Mouse (Mus musculus) cortical plate, adult 2 months (tissue): ENCODE data around the gene Ptprn2. TPM values are rescaled to one million over a fixed set of nuclear protein-coding genes. Genes with fewer than 3 reads are reported as not detected.

Source experiments
- H3K27ac ChIP-seq: fragments of 200-500 bp; 2 replicates; pipeline ENCODE4 v1.5.1; 2012; ENCODE audit warnings: low read length, control low read depth, inconsistent platforms; ENCODE audit not compliant: insufficient read depth
- H3K4me1 ChIP-seq: fragments of 200-500 bp; 2 replicates; pipeline ENCODE4 v1.6.1; 2011; ENCODE audit warnings: low read length; ENCODE audit not compliant: control insufficient read depth, insufficient read depth
- H3K4me3 ChIP-seq: fragments of 200-500 bp; 2 replicates; pipeline ENCODE4 v1.5.1; 2011; ENCODE audit warnings: mild to moderate bottlenecking, low read length, control low read depth; ENCODE audit not compliant: insufficient read depth
- CTCF ChIP-seq: fragments of 200-500 bp; IDR thresholded peaks from 2 replicates; pipeline ENCODE4 v1.5.1; 2011; ENCODE audit warnings: mild to moderate bottlenecking, control low read depth, low read length; ENCODE audit not compliant: insufficient read depth; ENCODE audit errors: extremely low read depth
- POLR2A ChIP-seq: fragments of 200-500 bp; IDR thresholded peaks from 2 replicates; pipeline ENCODE4 v1.6.1; 2011; ENCODE audit warnings: mild to moderate bottlenecking, low read length, control low read depth; ENCODE audit not compliant: insufficient read depth; ENCODE audit errors: extremely low read depth
- polyA plus RNA-seq: library from polyadenylated mRNA; depleted of rRNA; stranded (reverse); fragments of >200 nt; gene quantifications from 2 replicates; pipeline ENCODE4 v1.2.3, GENCODE M21; 2012

Gene Ptprn2
- polyA plus RNA-seq, 1 experiment, result 165 TPM

DNA sequence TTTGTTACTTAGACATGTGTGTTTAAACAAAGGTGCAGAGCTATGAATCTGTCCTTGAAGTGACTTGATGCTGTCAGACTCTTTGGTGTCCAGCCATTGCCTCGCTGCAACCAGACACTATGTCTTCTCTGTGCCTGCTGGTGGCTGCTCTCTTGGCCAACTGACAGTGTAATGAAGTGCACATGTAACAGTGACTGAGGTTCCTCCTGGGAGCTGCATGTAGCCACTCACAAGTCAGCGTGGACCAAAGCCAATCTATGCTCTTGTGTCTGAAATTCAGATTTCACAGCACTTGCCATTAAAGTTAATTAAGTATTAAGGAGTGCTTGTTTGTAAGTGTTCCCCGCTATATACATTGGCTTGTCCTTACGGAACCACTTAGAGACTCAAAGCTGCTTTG is 537.7 kb downstream of the Ptprn2 start:
- Histone ChIP-seq H3K27ac (no peak overlapping the region), H3K4me1 (peaks cover 9% of the 10 kb centered on the region), H3K4me3 (no peak overlapping the region)
- no peak for TF ChIP-seq POLR2A
- TF ChIP-seq CTCF, result no peak

DNA sequence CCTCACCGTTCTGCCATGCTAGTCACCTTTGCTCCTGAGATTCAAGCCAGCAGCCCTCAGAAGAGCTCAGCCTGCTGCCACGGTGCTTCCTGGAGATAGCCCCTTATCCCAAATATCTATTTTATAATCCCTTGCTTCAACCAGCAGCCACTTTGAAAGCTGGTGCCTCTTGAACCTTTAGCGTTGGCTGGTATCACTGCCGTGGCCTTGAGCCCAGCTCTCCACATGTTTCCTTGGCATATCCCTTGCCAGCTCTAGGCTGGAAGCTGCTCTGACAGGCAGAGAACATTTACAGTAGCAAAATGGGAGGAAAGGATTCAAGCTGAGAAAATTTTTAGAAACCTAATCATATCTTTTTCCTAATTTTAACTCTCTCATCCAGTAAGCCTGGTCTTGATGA is 539.4 kb downstream of the Ptprn2 start:
- TF ChIP-seq POLR2A (no peak), CTCF (no peak)
- no peak overlapping the region for H3K4me3 ChIP-seq
- H3K4me1 ChIP-seq, result peaks cover 13% of the 10 kb centered on the region
- peak overlapping the region; percentile 32 for H3K27ac ChIP-seq

- H3K27ac ChIP-seq, result no peak overlapping the region
- TF ChIP-seq CTCF, result no peak
- no peak for TF ChIP-seq POLR2A
- H3K4me3 ChIP-seq, result no peak overlapping the region
- H3K4me1 ChIP-seq, result peaks cover 13% of the 10 kb centered on the region
These were observed 540.2 kb downstream of the Ptprn2 start for GRCm38 (mm10) chr12:117025676-117026075.

DNA sequence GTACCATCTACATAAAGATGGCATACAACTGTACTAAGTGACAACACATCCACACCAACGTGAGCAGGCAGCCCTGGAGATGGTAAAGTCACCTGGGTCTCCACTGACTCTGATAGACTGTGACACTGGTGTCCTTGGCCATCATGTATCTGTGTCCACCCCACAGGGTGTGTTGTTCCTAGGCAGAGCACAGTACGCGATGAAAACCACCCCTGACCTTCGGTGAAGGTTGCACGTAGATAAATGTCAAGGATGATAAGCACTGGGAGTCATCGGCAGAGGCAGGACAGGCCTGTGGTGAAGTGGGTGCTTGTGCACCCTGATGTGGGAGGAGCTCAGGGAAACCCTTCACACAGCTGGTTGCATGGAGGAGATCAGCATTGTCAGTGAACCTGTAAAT is 541.8 kb downstream of the Ptprn2 start:
- TF ChIP-seq POLR2A (no peak), CTCF (no peak)
- no peak overlapping the region for H3K27ac ChIP-seq
- H3K4me1 ChIP-seq, result peaks cover 13% of the 10 kb centered on the region
- no peak overlapping the region for H3K4me3 ChIP-seq

- H3K4me1 ChIP-seq, result peaks cover 13% of the 10 kb centered on the region
- no peak overlapping the region for H3K27ac ChIP-seq
- no peak overlapping the region for H3K4me3 ChIP-seq
- no peak for TF ChIP-seq POLR2A
- no peak for TF ChIP-seq CTCF
These were observed 542.9 kb downstream of the Ptprn2 start for GRCm38 (mm10) chr12:117028333-117028961.

DNA sequence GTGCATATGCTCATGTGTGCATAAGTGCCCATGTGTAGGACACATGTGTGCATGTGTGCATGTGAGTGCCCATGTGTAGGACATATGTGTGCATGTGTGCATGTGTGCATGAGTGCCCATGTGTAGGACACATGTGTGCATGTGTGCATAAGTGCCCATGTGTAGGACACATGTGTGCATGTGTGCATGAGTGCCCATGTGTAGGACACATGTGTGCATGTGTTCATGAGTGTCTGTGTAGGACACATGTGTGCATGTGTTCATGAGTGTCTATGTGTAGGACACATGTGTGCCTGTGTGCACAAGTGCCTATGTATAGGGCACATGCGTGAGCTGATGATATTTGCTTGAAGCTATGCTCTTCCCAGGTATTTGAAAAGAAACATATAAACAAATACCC is 547.7 kb downstream of the Ptprn2 start:
- H3K4me1 ChIP-seq, result peaks cover 4% of the 10 kb centered on the region; the same call in 1 of the 2 replicates
- no peak overlapping the region for H3K4me3 ChIP-seq
- H3K27ac ChIP-seq, result no peak overlapping the region
- TF ChIP-seq POLR2A, result no peak
- TF ChIP-seq CTCF, result no peak

DNA sequence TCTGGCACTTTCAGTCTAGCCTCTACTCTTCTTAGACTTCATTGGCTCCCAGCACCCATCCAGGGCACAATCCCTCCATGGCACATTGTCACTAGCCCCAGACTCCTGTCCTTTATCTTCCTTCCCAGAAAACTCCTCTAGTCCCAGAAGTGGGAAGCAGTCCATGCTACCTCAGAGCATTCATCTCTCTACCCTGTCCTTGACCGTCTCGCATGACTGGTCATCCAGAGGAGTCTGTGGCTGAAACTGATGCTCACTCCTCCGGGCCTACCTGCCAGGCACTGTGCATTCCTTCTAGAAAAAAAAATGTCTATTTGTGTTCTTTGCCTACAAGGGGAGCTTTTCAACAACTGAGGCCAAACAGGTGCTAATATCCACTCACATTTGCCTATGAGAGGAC is 549.0 kb downstream of the Ptprn2 start:
- H3K4me3 ChIP-seq, result no peak overlapping the region
- TF ChIP-seq CTCF (no peak), POLR2A (no peak)

DNA sequence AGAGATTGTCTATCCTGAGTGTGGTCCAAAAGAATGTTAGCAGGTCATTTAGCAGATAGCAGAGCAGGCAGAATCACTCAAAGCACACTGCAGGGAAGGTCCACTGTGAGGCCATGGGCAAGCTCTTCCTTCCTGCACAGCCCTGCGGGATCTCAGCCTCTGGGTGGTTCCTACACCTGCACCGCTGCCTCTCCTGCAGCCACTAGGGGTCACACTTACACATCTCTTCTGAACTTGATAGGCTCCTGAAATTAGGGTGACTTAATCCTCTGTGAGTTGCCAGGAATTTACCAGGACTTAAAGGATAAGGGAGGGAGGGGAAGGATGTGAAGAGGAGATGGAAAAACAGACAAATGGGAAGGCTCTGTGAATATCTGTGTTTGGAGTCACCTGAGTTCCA is 549.7 kb downstream of the Ptprn2 start:
- no peak overlapping the region for H3K4me3 ChIP-seq
- TF ChIP-seq CTCF, result peak; percentile 83
- no peak for TF ChIP-seq POLR2A
- no peaks in the 10 kb centered on the region for H3K4me1 ChIP-seq
- no peak overlapping the region for H3K27ac ChIP-seq

More for the DNA sequence above, 549.0 kb downstream of the Ptprn2 start:
- Histone ChIP-seq H3K27ac (no peak overlapping the region), H3K4me1 (no peaks in the 10 kb centered on the region)

DNA sequence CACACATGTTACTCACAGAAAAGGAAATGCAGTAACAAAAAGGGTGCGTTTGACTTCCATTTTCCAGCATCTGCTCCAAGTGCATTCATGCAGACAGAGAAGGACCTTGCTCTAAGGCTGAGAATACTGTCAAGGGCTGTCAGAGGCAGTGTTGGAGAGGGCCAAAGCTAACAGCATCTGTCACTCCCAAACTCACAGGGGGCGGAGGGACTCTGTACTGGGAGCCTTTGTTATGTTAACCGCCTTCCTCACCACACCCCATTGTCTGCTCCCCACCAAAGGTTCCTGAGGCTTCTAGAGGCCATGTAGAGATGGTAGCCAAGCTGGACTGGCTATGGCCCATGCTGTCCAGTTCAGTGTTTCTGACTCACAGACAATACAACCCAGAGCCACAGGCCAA is 553.9 kb downstream of the Ptprn2 start:
- Histone ChIP-seq H3K27ac (no peak overlapping the region), H3K4me3 (no peak overlapping the region), H3K4me1 (no peaks in the 10 kb centered on the region)
- TF ChIP-seq POLR2A (no peak), CTCF (no peak)

GRCm38 (mm10) chr12:117041409-117041808 is 555.9 kb downstream of the Ptprn2 start:
- H3K4me1 ChIP-seq, result no peaks in the 10 kb centered on the region
- no peak overlapping the region for H3K27ac ChIP-seq
- TF ChIP-seq POLR2A (no peak), CTCF (0 out of 2 replicates have a peak, but pooled peaks have one; percentile 19)
- H3K4me3 ChIP-seq, result no peak overlapping the region
